Mouse (Mus musculus): ENCODE data around the gene Rasgef1b. TPM values are rescaled to one million over a fixed set of nuclear protein-coding genes. Genes with fewer than 3 reads are reported as not detected.

Gene Rasgef1b
- polyA plus RNA-seq, 1 experiment from 2014 or later, result 59.7 TPM

DNA sequence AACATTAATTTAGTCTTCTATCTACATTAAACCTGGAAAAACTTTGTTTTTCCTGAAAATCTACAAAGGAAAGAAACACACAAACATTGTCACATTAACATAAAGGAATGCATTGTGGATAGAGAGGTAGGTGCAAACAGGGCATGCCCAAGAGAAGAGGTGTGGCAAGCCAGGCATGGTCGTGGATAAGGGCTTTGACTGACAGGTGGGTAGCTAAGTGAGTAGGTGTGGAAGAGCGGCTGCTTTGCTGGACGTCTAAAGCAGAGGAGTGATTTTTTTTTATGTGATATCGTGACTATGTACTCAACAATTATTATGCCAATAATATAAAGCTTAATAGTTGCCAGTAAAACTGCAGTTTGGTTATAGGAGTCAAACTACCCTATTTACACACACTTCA, 408.1 kb downstream of the Rasgef1b start:
- no peaks in the 10 kb centered on the region for H3K4me1 ChIP-seq (ENCODE audit: control insufficient read depth, insufficient read depth, low read length)
- H3K9me3 ChIP-seq (replicated peaks; ENCODE audit: control insufficient read depth, low read length, poor library complexity, severe bottlenecking), result no peaks in the 10 kb centered on the region
- no peak overlapping the region for H3K4me3 ChIP-seq (ENCODE audit: low read depth, low read length)
- no peak overlapping the region for H3K9ac ChIP-seq (ENCODE audit: low read depth, low read length)
- WGBS, result 78% methylated on average over 4 of the region's 4 CpGs
- H3K27ac ChIP-seq (ENCODE audit: low read length), result no peak overlapping the region
- H3K36me3 ChIP-seq (ENCODE audit: control insufficient read depth, insufficient read depth, low read length), result no peaks in the 10 kb centered on the region
- H3K4me2 ChIP-seq (ENCODE audit: low read length), result no peak overlapping the region
- H3K27me3 ChIP-seq (ENCODE audit: control insufficient read depth, insufficient read depth, low read depth, low read length), result no peaks in the 10 kb centered on the region
- ATAC-seq, result no peak

DNA sequence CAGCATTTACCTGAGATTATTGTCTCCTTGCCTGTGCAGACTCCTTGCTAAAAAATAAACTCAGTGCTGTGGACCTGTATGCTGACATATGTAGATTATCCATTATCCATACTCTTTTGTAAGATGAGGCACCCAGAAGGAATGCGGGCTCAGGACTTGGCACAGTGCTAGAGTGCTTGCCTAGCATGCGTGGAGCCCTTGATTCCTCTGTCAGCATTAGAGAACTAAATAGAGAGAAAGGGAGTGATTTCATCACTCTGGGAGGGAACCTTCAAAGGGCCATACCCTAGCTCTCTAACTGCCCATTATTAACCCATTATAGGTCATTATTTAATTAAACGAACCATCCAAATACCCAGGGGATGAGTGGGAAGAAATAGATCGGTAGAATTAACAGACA, 430.9 kb downstream of the Rasgef1b start:
- no peak overlapping the region for H3K4me2 ChIP-seq (ENCODE audit: low read length)
- H3K27ac ChIP-seq (ENCODE audit: low read length), result no peak overlapping the region
- H3K9ac ChIP-seq (ENCODE audit: low read depth, low read length), result no peak overlapping the region
- 68% methylated on average over 4 of the region's 4 CpGs for WGBS
- no peak overlapping the region for H3K4me3 ChIP-seq (ENCODE audit: low read depth, low read length)
- ATAC-seq, result no peak
- H3K4me1 ChIP-seq (ENCODE audit: control insufficient read depth, insufficient read depth, low read length), result no peaks in the 10 kb centered on the region
- no peaks in the 10 kb centered on the region for H3K36me3 ChIP-seq (ENCODE audit: control insufficient read depth, insufficient read depth, low read length)
- no peaks in the 10 kb centered on the region for H3K27me3 ChIP-seq (ENCODE audit: control insufficient read depth, insufficient read depth, low read depth, low read length)
- H3K9me3 ChIP-seq (replicated peaks; ENCODE audit: control insufficient read depth, low read length, poor library complexity, severe bottlenecking), result no peaks in the 10 kb centered on the region

DNA sequence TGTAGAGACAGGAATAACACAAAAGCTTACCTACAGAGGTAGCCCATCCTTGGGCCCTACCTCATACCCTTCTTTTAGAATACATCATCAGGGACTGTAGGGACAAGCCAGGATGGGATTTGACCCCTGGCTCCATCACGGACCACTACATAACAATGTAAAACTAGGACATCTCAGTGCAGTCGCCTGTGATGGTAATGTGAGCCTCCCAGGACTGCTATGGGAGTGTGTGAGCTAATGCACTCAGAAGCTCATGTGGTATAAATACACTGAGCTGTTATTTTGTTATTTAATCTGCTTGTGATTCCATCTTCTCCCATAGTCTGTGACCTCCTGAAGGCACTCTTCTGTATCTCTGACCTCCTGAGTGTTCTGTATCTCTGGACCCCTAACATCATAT, 432.5 kb downstream of the Rasgef1b start:
- no peak overlapping the region for H3K4me2 ChIP-seq (ENCODE audit: low read length)
- no peak overlapping the region for H3K27ac ChIP-seq (ENCODE audit: low read length)
- no peaks in the 10 kb centered on the region for H3K4me1 ChIP-seq (ENCODE audit: control insufficient read depth, insufficient read depth, low read length)
- no peaks in the 10 kb centered on the region for H3K36me3 ChIP-seq (ENCODE audit: control insufficient read depth, insufficient read depth, low read length)
- H3K4me3 ChIP-seq (ENCODE audit: low read depth, low read length), result no peak overlapping the region
- no peak for ATAC-seq
- H3K9me3 ChIP-seq (replicated peaks; ENCODE audit: control insufficient read depth, low read length, poor library complexity, severe bottlenecking), result no peaks in the 10 kb centered on the region
- no peak overlapping the region for H3K9ac ChIP-seq (ENCODE audit: low read depth, low read length)
- 80% methylated on average over 2 of the region's 2 CpGs for WGBS
- no peaks in the 10 kb centered on the region for H3K27me3 ChIP-seq (ENCODE audit: control insufficient read depth, insufficient read depth, low read depth, low read length)

- Histone ChIP-seq H3K9ac (ENCODE audit: low read depth, low read length) (no peak overlapping the region), H3K36me3 (ENCODE audit: control insufficient read depth, insufficient read depth, low read length) (no peaks in the 10 kb centered on the region), H3K27me3 (ENCODE audit: control insufficient read depth, insufficient read depth, low read depth, low read length) (no peaks in the 10 kb centered on the region), H3K9me3 (replicated peaks; ENCODE audit: control insufficient read depth, low read length, poor library complexity, severe bottlenecking) (no peaks in the 10 kb centered on the region), H3K4me2 (ENCODE audit: low read length) (no peak overlapping the region), H3K4me1 (ENCODE audit: control insufficient read depth, insufficient read depth, low read length) (no peaks in the 10 kb centered on the region), H3K27ac (ENCODE audit: low read length) (no peak overlapping the region), H3K4me3 (ENCODE audit: low read depth, low read length) (no peak overlapping the region)
- no peak for ATAC-seq
- WGBS, result 82% methylated on average over 10 of the region's 10 CpGs
These were observed 436.5 kb downstream of the Rasgef1b start for GRCm38 (mm10) chr5:99292287-99292851.

DNA sequence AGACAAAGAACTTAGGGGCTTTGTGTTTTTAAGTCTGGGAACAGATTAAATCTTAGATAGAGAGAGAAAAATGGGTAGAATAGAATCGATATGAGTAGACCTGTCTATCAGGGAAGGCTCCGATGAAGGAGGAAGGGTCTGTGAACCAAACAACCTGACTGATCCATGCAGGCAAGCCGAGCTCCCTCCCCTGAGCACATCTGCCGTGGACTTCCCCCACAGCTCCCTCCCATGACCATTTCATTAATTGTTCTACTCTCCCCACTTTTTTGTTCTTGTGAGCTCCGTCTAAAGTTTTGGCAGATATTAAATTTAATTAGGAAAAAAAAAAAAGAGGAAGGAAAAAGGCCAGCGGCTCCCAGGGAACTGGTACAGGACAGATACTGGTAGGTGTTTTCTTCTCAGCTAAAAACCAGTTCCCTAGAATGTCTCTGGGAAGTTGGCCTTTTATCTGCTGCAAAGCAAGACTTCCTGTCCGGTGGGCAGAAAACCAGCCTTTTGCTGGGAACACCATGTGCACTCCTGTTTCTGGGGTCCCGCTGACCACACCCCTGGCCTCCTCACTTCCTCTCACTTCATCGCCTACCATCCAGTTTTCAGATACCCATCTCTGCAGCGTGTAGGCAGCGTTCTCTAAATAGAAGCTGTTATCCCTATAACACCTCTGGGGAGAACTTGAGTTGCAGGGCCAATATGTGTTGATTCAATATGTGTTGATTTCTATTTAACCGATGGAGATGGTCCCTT, 437.6 kb downstream of the Rasgef1b start:
- no peaks in the 10 kb centered on the region for H3K9me3 ChIP-seq (replicated peaks; ENCODE audit: control insufficient read depth, low read length, poor library complexity, severe bottlenecking)
- 84% methylated on average over 12 of the region's 12 CpGs for WGBS

DNA sequence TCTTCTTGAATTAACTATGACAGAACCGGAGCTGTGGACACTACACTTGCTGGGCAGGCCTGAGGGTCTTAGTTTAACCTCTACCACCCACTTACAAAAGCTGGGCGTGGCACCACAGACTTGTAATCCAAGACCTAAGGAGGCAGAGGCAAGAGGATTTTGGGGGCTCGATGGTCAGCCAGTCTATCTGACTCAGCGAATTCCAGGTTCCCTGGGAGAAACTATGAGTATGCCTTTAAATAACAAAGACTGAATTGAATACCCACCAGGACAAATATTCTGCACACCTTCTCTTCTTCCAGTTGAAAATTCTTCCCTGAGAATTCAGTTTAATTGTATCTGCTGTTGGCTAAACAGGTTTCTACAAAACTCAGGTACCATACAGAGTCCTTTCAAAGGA, 440.6 kb downstream of the Rasgef1b start:
- 70% methylated on average over 4 of the region's 4 CpGs for whole genome bisulfite sequencing
- Histone ChIP-seq H3K36me3 (ENCODE audit: control insufficient read depth, insufficient read depth, low read length) (no peaks in the 10 kb centered on the region), H3K4me1 (ENCODE audit: control insufficient read depth, insufficient read depth, low read length) (no peaks in the 10 kb centered on the region), H3K4me3 (ENCODE audit: low read depth, low read length) (no peak overlapping the region), H3K27ac (ENCODE audit: low read length) (no peak overlapping the region), H3K9ac (ENCODE audit: low read depth, low read length) (no peak overlapping the region), H3K4me2 (ENCODE audit: low read length) (no peak overlapping the region), H3K27me3 (ENCODE audit: control insufficient read depth, insufficient read depth, low read depth, low read length) (no peaks in the 10 kb centered on the region), H3K9me3 (replicated peaks; ENCODE audit: control insufficient read depth, low read length, poor library complexity, severe bottlenecking) (no peaks in the 10 kb centered on the region)
- no peak for ATAC-seq

More for the DNA sequence above, 437.6 kb downstream of the Rasgef1b start:
- Histone ChIP-seq H3K4me2 (ENCODE audit: low read length) (no peak overlapping the region), H3K9ac (ENCODE audit: low read depth, low read length) (no peak overlapping the region), H3K4me3 (ENCODE audit: low read depth, low read length) (no peak overlapping the region), H3K36me3 (ENCODE audit: control insufficient read depth, insufficient read depth, low read length) (no peaks in the 10 kb centered on the region), H3K27me3 (ENCODE audit: control insufficient read depth, insufficient read depth, low read depth, low read length) (no peaks in the 10 kb centered on the region), H3K27ac (ENCODE audit: low read length) (no peak overlapping the region), H3K4me1 (ENCODE audit: control insufficient read depth, insufficient read depth, low read length) (no peaks in the 10 kb centered on the region)
- no peak for ATAC-seq

GRCm38 (mm10) chr5:99287647-99288185, 441.1 kb downstream of the Rasgef1b start:
- Histone ChIP-seq H3K9ac (ENCODE audit: low read depth, low read length) (no peak overlapping the region), H3K4me1 (ENCODE audit: control insufficient read depth, insufficient read depth, low read length) (no peaks in the 10 kb centered on the region), H3K27me3 (ENCODE audit: control insufficient read depth, insufficient read depth, low read depth, low read length) (no peaks in the 10 kb centered on the region), H3K9me3 (replicated peaks; ENCODE audit: control insufficient read depth, low read length, poor library complexity, severe bottlenecking) (no peaks in the 10 kb centered on the region), H3K36me3 (ENCODE audit: control insufficient read depth, insufficient read depth, low read length) (no peaks in the 10 kb centered on the region), H3K27ac (ENCODE audit: low read length) (no peak overlapping the region), H3K4me2 (ENCODE audit: low read length) (no peak overlapping the region), H3K4me3 (ENCODE audit: low read depth, low read length) (no peak overlapping the region)
- 89% methylated on average over 6 of the region's 6 CpGs for WGBS
- no peak for ATAC-seq

GRCm38 (mm10) chr5:99286575-99286974, 442.3 kb downstream of the Rasgef1b start:
- no peak overlapping the region for H3K4me3 ChIP-seq (ENCODE audit: low read depth, low read length)
- 89% methylated on average over 6 of the region's 6 CpGs for WGBS
- no peaks in the 10 kb centered on the region for H3K36me3 ChIP-seq (ENCODE audit: control insufficient read depth, insufficient read depth, low read length)
- H3K4me1 ChIP-seq (ENCODE audit: control insufficient read depth, insufficient read depth, low read length), result no peaks in the 10 kb centered on the region
- H3K27me3 ChIP-seq (ENCODE audit: control insufficient read depth, insufficient read depth, low read depth, low read length), result no peaks in the 10 kb centered on the region
- H3K27ac ChIP-seq (ENCODE audit: low read length), result no peak overlapping the region
- no peak overlapping the region for H3K9ac ChIP-seq (ENCODE audit: low read depth, low read length)
- no peak for ATAC-seq
- H3K4me2 ChIP-seq (ENCODE audit: low read length), result no peak overlapping the region
- no peaks in the 10 kb centered on the region for H3K9me3 ChIP-seq (replicated peaks; ENCODE audit: control insufficient read depth, low read length, poor library complexity, severe bottlenecking)

- Histone ChIP-seq H3K9ac (ENCODE audit: low read depth, low read length) (no peak overlapping the region), H3K4me2 (ENCODE audit: low read length) (no peak overlapping the region), H3K27me3 (ENCODE audit: control insufficient read depth, insufficient read depth, low read depth, low read length) (no peaks in the 10 kb centered on the region), H3K9me3 (replicated peaks; ENCODE audit: control insufficient read depth, low read length, poor library complexity, severe bottlenecking) (no peaks in the 10 kb centered on the region), H3K4me1 (ENCODE audit: control insufficient read depth, insufficient read depth, low read length) (no peaks in the 10 kb centered on the region), H3K4me3 (ENCODE audit: low read depth, low read length) (no peak overlapping the region), H3K27ac (ENCODE audit: low read length) (no peak overlapping the region), H3K36me3 (ENCODE audit: control insufficient read depth, insufficient read depth, low read length) (no peaks in the 10 kb centered on the region)
- no peak for ATAC-seq
- WGBS, result 93% methylated on average over 6 of the region's 6 CpGs
These were observed 442.8 kb downstream of the Rasgef1b start for GRCm38 (mm10) chr5:99286024-99286423.

Data from midbrain, embryonic 16.5 days (tissue).